Mouse (Mus musculus): ENCODE data around the gene Map4.

Gene Map4

GRCm38 (mm10) chr9:109997441-109997840, 66.2 kb downstream of the Map4 start:
- DNase-seq (ENCODE audit: low spot score) = no peak

GRCm38 (mm10) chr9:110001946-110002345, 70.7 kb downstream of the Map4 start:
- DNase-seq (ENCODE audit: low spot score) = no peak

DNA sequence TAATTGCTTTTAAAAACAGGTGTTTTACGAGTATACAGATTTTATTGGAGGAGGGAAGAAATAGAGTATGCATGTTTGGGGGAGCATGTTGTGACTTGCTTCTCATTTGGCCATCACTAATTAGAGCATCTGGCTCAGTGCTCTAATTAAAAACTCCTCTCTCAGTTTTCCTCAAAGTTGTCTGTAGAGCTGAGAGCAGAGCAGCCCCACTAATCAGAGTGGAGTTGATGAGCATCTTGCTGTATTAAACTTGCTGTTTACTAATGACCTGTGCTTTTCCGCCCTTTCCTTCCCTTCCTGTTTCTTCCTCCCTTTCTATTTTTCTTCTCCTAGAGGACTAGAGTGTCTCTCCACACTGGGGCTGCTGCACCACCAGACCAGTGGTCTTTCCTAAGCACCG, 71.2 kb downstream of the Map4 start:
- no peak for DNase-seq (ENCODE audit: low spot score)

- no peak for DNase-seq (ENCODE audit: low spot score)
Observed at GRCm38 (mm10) chr9:110019224-110019623, 88.0 kb downstream of the Map4 start.

GRCm38 (mm10) chr9:110020405-110020804, 89.1 kb downstream of the Map4 start:
- DNase-seq (ENCODE audit: low spot score) = no peak

DNA sequence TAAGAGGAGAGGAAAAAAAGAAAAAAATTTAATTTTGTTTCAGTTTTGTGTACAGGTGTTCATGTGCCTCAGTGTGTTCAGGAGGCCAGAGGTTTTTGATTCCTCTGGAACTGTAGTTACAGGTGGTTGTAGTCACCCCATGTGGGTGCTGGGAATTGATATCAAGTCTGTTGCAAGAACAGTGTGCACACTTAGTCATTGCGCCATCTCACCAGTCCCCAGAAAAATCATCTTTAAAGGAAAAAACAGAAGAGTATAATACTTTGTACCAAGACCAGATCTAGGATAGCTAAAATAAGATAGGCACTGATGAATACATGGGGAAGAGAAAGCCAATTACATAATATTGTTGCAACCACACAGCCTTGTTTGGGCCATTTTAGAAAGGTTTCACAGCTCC, 90.2 kb downstream of the Map4 start:
- no peak for DNase-seq (ENCODE audit: low spot score)

- no peak for DNase-seq (ENCODE audit: low spot score)
Observed at GRCm38 (mm10) chr9:110022151-110022550, 90.9 kb downstream of the Map4 start.

- DNase-seq (ENCODE audit: low spot score) = no peak
Observed at GRCm38 (mm10) chr9:110035091-110035490, 103.8 kb downstream of the Map4 start.

- DNase-seq (ENCODE audit: low spot score) = no peak
Observed at GRCm38 (mm10) chr9:110037895-110038294, 106.6 kb downstream of the Map4 start.

- no peak for DNase-seq (ENCODE audit: low spot score)
Observed at GRCm38 (mm10) chr9:110038485-110038884, 107.2 kb downstream of the Map4 start.

- no peak for DNase-seq (ENCODE audit: low spot score)
Observed at GRCm38 (mm10) chr9:110044373-110044772, 113.1 kb downstream of the Map4 start.

GRCm38 (mm10) chr9:110045763-110046377, 114.6 kb downstream of the Map4 start:
- no peak for DNase-seq (ENCODE audit: low spot score)

DNA sequence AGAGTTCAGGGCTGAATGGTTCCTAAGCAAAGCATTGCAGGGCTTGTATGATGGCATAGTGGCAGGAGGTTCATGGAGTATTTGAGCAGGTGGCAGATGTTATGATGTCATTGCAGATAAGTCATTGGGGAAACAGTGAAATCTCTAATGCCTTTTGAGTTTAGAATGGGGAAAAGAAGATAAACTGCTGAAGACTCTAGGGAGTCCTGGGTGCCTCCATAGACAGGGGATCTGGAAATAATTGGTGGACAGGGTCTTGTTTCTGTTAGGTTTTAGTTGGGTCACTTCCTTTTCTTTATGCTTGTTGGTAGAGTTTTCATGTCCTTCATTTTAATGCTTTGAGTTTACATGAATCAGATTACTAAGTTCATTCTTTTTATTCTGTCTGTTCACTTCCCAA, 116.0 kb downstream of the Map4 start:
- DNase-seq (ENCODE audit: low spot score) = no peak

DNA sequence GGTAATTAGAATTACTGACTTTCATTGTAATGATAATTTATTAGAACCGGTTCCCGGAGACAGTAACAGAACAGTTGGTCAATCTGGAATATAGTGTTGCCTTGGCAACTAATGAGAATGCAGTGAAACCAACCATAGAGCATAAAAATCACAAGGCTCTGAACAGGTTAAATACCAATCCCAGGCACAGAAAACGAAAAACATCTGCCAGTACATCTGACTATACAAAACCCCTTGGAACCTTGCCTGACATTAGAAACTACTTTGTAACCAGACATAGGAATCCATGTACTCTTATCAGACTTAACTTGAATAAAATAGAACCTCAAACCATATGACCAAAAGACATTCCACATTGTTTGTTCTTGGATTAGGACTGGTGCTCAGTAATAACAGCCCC, 116.6 kb downstream of the Map4 start:
- DNase-seq (ENCODE audit: low spot score) = no peak

DNA sequence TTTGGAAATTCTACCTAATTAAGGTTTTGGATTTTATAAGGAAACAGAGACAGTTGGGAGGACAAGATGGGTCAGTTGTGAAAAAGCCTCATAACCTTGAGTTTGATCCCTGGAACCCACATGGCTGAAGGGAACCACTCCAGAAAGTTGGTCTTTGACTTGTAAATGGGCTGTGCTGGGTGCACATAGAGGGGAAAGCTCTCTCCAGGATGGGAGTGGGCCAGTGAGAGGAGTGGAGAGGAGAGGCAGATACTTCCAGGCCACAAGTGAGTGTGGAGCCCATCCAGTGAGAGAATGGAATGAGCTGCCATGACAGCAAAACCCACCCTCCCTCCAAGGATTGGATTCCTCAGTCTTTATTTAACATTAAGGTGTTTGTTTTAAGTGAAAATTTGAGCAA, 119.9 kb downstream of the Map4 start:
- DNase-seq (ENCODE audit: low spot score) = no peak

- DNase-seq (ENCODE audit: low spot score) = no peak
Observed at GRCm38 (mm10) chr9:110051869-110052661, 120.8 kb downstream of the Map4 start.

DNA sequence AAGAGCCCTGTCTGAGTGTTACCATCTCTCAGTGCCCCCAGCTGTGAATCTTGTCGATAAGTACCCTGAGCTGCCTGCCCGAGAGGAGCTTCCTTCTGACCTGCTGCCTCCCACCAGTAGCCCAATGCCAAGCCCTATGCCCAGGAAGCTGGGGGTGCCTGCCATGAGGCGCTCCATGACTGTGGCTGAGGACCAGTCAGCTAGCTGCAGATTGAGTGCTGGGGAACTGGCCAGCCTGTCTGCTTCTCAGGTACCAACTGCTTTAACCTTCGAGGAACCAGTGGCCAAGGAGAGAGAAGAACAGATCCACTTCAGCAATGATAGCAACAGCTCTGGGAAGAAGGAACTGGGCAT, 121.7 kb downstream of the Map4 start:
- no peak for DNase-seq (ENCODE audit: low spot score)

- DNase-seq (ENCODE audit: low spot score) = no peak
Observed at GRCm38 (mm10) chr9:110053305-110054079, 122.2 kb downstream of the Map4 start.

- DNase-seq (ENCODE audit: low spot score) = no peak
Observed at GRCm38 (mm10) chr9:110054080-110054421, 122.8 kb downstream of the Map4 start.

- no peak for DNase-seq (ENCODE audit: low spot score)
Observed at GRCm38 (mm10) chr9:110054781-110055180, 123.5 kb downstream of the Map4 start.

DNA sequence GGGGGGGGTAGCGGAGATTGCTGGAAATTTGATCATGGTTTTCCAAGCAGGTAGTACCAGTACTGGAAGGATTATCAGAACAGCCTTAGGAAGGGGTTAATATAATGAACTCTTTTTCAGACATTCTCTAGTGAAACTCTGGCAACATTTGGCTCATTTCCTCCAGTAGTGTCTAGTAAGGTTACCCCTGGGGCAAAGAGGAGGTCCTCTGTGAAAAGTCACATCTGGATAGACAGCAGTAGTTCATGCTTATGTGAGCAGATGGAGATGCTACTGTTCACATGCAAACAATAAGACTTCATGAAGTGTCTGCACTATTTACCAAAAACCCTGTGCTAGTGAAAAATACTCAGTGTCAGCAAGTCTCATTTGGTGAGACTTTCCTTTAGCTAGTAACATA, 125.9 kb downstream of the Map4 start:
- DNase-seq (ENCODE audit: low spot score) = no peak

GRCm38 (mm10) chr9:110060761-110061160, 129.5 kb downstream of the Map4 start:
- no peak for DNase-seq (ENCODE audit: low spot score)

DNA sequence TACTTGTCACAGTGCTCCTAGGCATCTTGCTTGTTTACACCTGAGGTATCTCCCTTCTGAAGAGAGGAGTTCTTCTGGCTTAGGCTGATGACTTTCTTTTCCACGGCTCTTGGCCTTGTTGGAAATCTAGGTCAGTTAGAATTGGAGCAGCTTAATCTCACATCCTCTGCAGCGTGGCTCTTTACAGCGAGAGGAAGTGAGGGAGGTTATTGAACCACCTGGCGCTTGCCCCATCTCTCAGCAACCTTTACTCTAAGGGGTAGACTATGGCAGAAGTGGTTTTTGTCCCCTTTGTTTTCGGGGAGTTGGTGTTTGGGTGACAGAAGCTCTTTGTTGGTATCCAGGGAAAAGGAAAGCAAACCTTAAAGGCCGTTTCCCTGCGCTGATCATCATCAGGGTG, 131.1 kb downstream of the Map4 start:
- no peak for DNase-seq (ENCODE audit: low spot score)

Data from urinary bladder, postnatal 14 days (tissue).